Mouse (Mus musculus) E14TG2a.4 (cell line): Measurements from ENCODE around the gene Boc.

Source experiments
- H3K27me3 ChIP-seq: 2 replicates; pipeline ENCODE4 v1.6.1; 2014; ENCODE audit warnings: low read length, control low read depth; ENCODE audit not compliant: insufficient read depth
- H3K36me3 ChIP-seq: 2 replicates; pipeline ENCODE4 v1.6.1; 2014; ENCODE audit warnings: low read length, control low read depth; ENCODE audit not compliant: insufficient read depth
- H3K4me1 ChIP-seq: replicated peaks from 2 replicates; pipeline ENCODE4 v1.6.1; 2014; ENCODE audit warnings: low read depth, low read length, control low read depth
- H3K4me3 ChIP-seq: replicated peaks from 2 replicates; pipeline ENCODE4 v1.5.1; 2014; ENCODE audit warnings: mild to moderate bottlenecking, low read length
- H3K9me3 ChIP-seq: 2 replicates; pipeline ENCODE4 v1.6.1; 2014; ENCODE audit warnings: low read length, control low read depth
- CTCF ChIP-seq: conservative IDR thresholded peaks from 2 replicates; pipeline ENCODE4 v1.5.1; 2014; ENCODE audit warnings: low read length
- NANOG ChIP-seq: IDR thresholded peaks from 2 replicates; pipeline ENCODE4 v1.6.1; 2014; ENCODE audit warnings: borderline replicate concordance, low read length, mixed read lengths
- POU5F1 ChIP-seq: IDR thresholded peaks from 2 replicates; pipeline ENCODE4 v1.6.1; 2014; ENCODE audit warnings: low read length, borderline replicate concordance

The Boc gene

GRCm38 (mm10) chr16:44557661-44558470 lies 831 bp downstream of the Boc start:
- H3K9me3 ChIP-seq = no peaks in the 10 kb centered on the region
- TF ChIP-seq POU5F1 (no peak), CTCF (no peak), NANOG (no peak)
- H3K27me3 ChIP-seq = peaks cover 56% of the 10 kb centered on the region
- H3K36me3 ChIP-seq = no peaks in the 10 kb centered on the region
- peak overlapping the region; percentile 88 for H3K4me3 ChIP-seq
- H3K4me1 ChIP-seq = peaks cover 14% of the 10 kb centered on the region

GRCm38 (mm10) chr16:44557084-44557483 lies 1.6 kb downstream of the Boc start:
- Histone ChIP-seq H3K4me1 (peaks cover 16% of the 10 kb centered on the region), H3K27me3 (peaks cover 56% of the 10 kb centered on the region), H3K36me3 (no peaks in the 10 kb centered on the region), H3K4me3 (no peak overlapping the region), H3K9me3 (no peaks in the 10 kb centered on the region)
- TF ChIP-seq POU5F1 (no peak), NANOG (no peak), CTCF (no peak)

DNA sequence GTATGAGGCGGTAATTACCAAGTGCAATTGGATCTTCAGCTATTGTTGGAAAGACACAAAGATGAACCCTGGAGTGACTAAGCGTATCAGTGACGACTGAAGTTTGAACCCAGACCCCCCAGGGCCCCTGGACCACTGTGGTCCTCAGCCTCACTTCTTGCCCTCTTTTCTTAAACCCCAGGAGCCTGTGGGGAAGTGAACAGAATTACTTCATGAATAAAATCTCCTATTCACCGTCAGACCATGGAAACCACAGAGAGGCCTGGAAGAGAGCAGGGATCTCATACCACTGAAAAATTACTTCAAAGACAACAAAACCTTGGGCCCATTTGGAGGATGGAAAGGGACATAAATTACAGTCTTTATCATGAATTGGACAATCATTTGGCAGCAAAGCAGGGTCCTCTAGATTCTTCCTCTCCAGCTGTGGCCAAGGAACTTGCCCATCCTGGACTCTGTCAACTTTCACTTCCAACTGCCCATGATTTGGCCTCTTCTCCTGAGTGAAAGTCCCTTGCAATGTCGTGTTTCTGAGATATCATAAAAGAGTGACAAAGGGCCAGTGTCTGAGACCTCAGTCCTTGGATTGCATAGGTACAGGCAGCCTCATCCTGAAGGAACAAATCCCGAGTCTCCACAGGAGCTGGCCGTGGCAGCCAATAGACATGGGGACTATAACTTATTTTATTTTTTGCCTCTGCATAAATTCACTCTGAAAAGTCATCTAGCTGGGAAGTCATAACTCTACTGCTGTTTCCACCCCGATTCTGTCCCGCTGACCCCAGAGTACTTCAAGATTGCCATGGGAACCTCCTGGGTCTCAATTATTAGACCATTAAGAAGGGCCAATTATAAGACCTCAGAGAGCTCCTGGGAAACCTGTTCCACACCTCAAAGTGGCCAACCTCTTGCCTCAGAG lies 2.6 kb downstream of the Boc start:
- Histone ChIP-seq H3K4me3 (no peak overlapping the region), H3K36me3 (no peaks in the 10 kb centered on the region), H3K4me1 (peaks cover 23% of the 10 kb centered on the region), H3K9me3 (no peaks in the 10 kb centered on the region), H3K27me3 (peaks cover 56% of the 10 kb centered on the region)
- TF ChIP-seq NANOG (no peak), CTCF (no peak), POU5F1 (no peak)

GRCm38 (mm10) chr16:44553861-44554260 lies 4.8 kb downstream of the Boc start:
- Histone ChIP-seq H3K4me3 (no peak overlapping the region), H3K27me3 (peaks cover 43% of the 10 kb centered on the region), H3K36me3 (no peaks in the 10 kb centered on the region), H3K4me1 (peaks cover 24% of the 10 kb centered on the region), H3K9me3 (no peaks in the 10 kb centered on the region)
- TF ChIP-seq POU5F1 (no peak), CTCF (no peak), NANOG (no peak)

GRCm38 (mm10) chr16:44552726-44553125 lies 6.0 kb downstream of the Boc start:
- H3K9me3 ChIP-seq = no peaks in the 10 kb centered on the region
- H3K4me1 ChIP-seq = peaks cover 23% of the 10 kb centered on the region
- peaks cover 33% of the 10 kb centered on the region for H3K27me3 ChIP-seq
- H3K4me3 ChIP-seq = no peak overlapping the region
- no peak for TF ChIP-seq CTCF
- TF ChIP-seq NANOG = no peak
- TF ChIP-seq POU5F1 = no peak
- H3K36me3 ChIP-seq = no peaks in the 10 kb centered on the region

DNA sequence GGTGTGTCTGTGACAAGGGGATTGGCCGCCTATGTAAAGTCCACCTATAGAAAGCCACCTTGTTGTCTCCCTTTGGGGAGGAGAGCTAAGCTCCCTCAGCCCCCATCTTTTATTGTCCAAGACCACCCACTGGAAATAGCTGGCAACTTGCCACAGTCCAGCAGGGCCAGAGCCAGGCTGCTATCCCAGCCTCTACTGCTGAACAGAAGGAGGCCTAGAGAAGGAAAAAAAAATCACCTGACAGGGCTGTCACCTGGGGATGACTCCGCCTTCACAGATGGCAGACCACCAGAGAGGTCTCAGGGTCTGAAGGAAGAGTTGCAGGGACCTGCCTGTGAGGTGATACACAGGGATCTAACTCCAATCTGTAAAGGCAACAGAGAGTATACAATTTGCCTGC lies 6.7 kb downstream of the Boc start:
- H3K36me3 ChIP-seq = no peaks in the 10 kb centered on the region
- no peak overlapping the region for H3K4me3 ChIP-seq
- H3K4me1 ChIP-seq = peaks cover 20% of the 10 kb centered on the region
- TF ChIP-seq NANOG = no peak
- no peak for TF ChIP-seq POU5F1
- no peak for TF ChIP-seq CTCF
- H3K27me3 ChIP-seq = peaks cover 26% of the 10 kb centered on the region
- H3K9me3 ChIP-seq = no peaks in the 10 kb centered on the region

- peaks cover 21% of the 10 kb centered on the region for H3K27me3 ChIP-seq
- H3K36me3 ChIP-seq = no peaks in the 10 kb centered on the region
- TF ChIP-seq CTCF = no peak
- no peak for TF ChIP-seq POU5F1
- no peak for TF ChIP-seq NANOG
- H3K4me1 ChIP-seq = peaks cover 23% of the 10 kb centered on the region
- no peak overlapping the region for H3K4me3 ChIP-seq
- no peaks in the 10 kb centered on the region for H3K9me3 ChIP-seq
These were observed 7.2 kb downstream of the Boc start for GRCm38 (mm10) chr16:44551491-44551890.

- no peaks in the 10 kb centered on the region for H3K36me3 ChIP-seq
- TF ChIP-seq NANOG (no peak), CTCF (no peak), POU5F1 (no peak)
- no peak overlapping the region for H3K4me3 ChIP-seq
- peaks cover 23% of the 10 kb centered on the region for H3K4me1 ChIP-seq
- peaks cover 17% of the 10 kb centered on the region for H3K27me3 ChIP-seq
- no peaks in the 10 kb centered on the region for H3K9me3 ChIP-seq
These were observed 7.9 kb downstream of the Boc start for GRCm38 (mm10) chr16:44550843-44551242.
